Mouse (Mus musculus) layer of hippocampus, adult 18-20 months (tissue): ENCODE data around the gene Cypt3. TPM values are rescaled to one million over a fixed set of nuclear protein-coding genes. Genes with fewer than 3 reads are reported as not detected.
A peak's percentile ranks its signal among the peaks of the same experiment; 100 is the strongest.

Source experiments
- DNase-seq, 2 experiments: peaks; one replicate each; pipeline ENCODE4 v3.0.0; 2022; ENCODE audit warnings: low spot score in 2 of 2
- long read RNA-seq: library from polyadenylated mRNA; stranded (forward); transcript quantifications from one replicate; pipeline ENCODE4 v2.0.0, GENCODE M21; 2021
- total RNA-seq, 2 experiments: library from RNA; stranded (reverse); gene quantifications; 2 replicates each; pipeline ENCODE4 v1.2.3; 2021

Cypt3 gene
- total RNA-seq, result not detected
- long read RNA-seq, result 0 reads

- no peak for DNase-seq
Measured at GRCm38 (mm10) chrX:153558293-153558692, at the start of gene Cypt3. Cypt3 (plus strand) TSS chrX:153558593.

GRCm38 (mm10) chrX:153515491-153515890 is 42.9 kb upstream of the Cypt3 start:
- DNase-seq, result no peak

GRCm38 (mm10) chrX:153528399-153528798 is 30.0 kb upstream of the Cypt3 start:
- DNase-seq, result peak in 1 of 2 experiments; percentile 9

- DNase-seq, result no peak
Measured at GRCm38 (mm10) chrX:153556634-153557033, 1.8 kb upstream of the Cypt3 start.

- no peak for DNase-seq
Measured at GRCm38 (mm10) chrX:153564650-153565049, 6.3 kb downstream of the Cypt3 start.

GRCm38 (mm10) chrX:153599583-153599982 is 41.2 kb downstream of the Cypt3 start:
- DNase-seq, result no peak

Other genes with a start within 250 kb of the Cypt3 start
- gene Ubqln2, start 60.4 kb upstream of the Cypt3 start, total RNA-seq, result 100 to 1,000 TPM; 236 to 245 TPM
- 1 to 10 TPM; 3.3 to 4.4 TPM for gene Kctd12b, start 137.8 kb downstream of the Cypt3 start, total RNA-seq
- 10 to 100 TPM; 41.2 to 50.1 TPM for gene Nbdy, start 165.0 kb downstream of the Cypt3 start, total RNA-seq